Mouse (Mus musculus): ENCODE data around the gene Wdr93.

- TF ChIP-seq CTCF (IDR thresholded peaks at IDR 0.05; ENCODE audit: low read depth) (no peak), EP300 (IDR thresholded peaks at IDR 0.05; ENCODE audit: low read depth) (no peak)
Measured at GRCm38 (mm10) chr7:79793688-79794087, 50.7 kb downstream of the Wdr93 start, which contains the start of gene Mesp1.
